Mouse (Mus musculus) liver, embryonic 14.5 days (tissue): ENCODE data around the gene Gm21962.

ENCODE experiments used
- CTCF ChIP-seq: IDR thresholded peaks from 2 replicates; pipeline ENCODE4 v1.5.1; 2016; ENCODE audit warnings: antibody characterized with exemption, low read depth, control low read depth
- EP300 ChIP-seq: IDR thresholded peaks from 2 replicates; pipeline ENCODE4 v1.6.1; 2016; ENCODE audit warnings: antibody characterized with exemption, low read depth

DNA sequence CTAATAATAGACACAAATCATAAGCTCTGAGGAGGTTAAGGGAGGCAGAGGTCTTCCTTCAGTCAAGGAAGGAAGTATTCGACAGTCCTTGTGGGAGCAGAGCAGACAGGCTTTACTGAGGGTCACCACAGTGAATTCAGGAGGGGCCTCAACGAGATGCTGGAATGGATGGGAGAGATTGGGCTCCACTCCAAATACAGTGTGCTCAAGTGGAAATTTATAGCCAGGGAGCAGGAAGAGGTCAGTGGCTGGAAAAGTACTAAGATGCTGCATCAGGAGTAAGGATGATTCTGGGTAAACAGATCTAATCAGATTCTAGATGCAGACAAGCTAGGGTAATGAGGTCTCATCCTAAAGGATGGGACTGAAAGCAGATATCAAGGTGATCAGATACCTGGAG lies 44.6 kb downstream of the Gm21962 start:
- TF ChIP-seq CTCF (no peak), EP300 (no peak)
